Mouse (Mus musculus): Measurements from ENCODE around the gene Spem2. TPM values are rescaled to one million over a fixed set of nuclear protein-coding genes. Genes with fewer than 3 reads are reported as not detected.
"Not testable (repeated sequence)": the region's sequence is repeated elsewhere in the genome, so short reads cannot be mapped to it uniquely, and the experiment has no call there.

Spem2 gene
- total RNA-seq (2021), result not detected

DNA sequence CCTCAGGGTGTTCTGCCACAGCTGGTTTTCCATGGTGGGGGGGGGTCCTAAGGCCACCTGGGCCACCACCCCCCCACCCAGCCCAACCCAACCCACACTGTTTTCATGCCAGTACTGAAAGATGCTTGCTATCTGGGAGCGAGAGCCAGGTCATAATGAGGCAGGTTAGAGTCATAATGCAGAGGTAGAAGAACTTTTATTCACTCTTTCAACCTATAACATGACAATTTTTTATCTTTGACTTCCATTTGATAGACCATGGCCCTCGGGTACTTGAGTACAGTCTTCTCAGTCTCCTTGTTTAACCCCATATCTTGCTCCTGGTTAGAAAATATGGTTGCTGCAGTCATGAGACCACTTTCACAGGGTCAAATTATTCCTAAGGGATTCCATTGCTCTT, at the start of gene Spem2:
Gene Spem2 (minus strand): TSS at position 101 of the 400 bp plus-strand sequence.
- intact Hi-C loops (cut with DNase I), result no loop called here
- DNase-seq, result no peak

DNA sequence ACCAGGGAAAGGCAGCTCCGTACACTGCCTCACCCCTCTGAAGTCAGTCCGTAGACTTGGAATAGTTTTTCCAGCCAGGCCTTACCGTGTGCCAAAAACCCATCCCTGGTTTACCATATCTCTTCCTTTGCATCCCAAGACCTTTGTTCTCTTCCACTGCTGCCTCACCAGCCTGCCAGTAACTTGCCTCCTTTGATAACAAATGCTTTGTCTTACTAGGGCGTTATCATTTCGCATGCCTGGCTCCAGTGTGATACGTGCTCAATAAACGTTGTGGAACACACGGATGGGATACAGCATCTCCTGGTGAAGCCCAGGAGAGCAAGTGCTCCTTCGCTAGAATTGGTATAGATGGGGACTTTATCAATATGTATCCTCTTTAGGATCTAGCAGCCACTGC, 49.1 kb upstream of the Spem2 start:
- intact Hi-C loops (cut with DNase I), result loop anchor here (5.0 kb wide), 1 partner anchor 45 kb away; the partner anchor contains the start of gene Spem1
- no peak for DNase-seq

DNA sequence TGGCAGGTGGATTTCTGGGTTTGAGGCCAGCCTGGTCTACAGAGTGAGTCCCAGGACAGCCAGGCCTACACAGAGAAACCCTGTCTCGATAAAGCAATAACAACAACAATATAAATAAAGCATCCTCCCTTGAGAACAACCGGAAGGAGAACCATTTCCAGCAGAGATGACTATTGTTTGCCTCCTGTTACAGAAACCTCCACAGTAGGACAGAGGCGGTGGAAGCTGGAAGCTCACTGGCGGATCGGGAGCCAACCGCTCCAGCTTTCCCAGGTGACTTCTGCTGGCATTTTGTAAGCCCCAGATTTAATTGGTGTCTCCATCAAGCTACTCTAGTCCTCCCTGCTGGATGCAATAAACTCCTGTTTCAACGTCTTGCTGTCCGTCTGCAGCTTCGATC, 47.3 kb upstream of the Spem2 start:
- no peak for DNase-seq
- intact Hi-C loops (cut with DNase I), result loop anchor here (5.0 kb wide), 1 partner anchor 43 kb away; the partner anchor contains the start of gene Spem1

DNA sequence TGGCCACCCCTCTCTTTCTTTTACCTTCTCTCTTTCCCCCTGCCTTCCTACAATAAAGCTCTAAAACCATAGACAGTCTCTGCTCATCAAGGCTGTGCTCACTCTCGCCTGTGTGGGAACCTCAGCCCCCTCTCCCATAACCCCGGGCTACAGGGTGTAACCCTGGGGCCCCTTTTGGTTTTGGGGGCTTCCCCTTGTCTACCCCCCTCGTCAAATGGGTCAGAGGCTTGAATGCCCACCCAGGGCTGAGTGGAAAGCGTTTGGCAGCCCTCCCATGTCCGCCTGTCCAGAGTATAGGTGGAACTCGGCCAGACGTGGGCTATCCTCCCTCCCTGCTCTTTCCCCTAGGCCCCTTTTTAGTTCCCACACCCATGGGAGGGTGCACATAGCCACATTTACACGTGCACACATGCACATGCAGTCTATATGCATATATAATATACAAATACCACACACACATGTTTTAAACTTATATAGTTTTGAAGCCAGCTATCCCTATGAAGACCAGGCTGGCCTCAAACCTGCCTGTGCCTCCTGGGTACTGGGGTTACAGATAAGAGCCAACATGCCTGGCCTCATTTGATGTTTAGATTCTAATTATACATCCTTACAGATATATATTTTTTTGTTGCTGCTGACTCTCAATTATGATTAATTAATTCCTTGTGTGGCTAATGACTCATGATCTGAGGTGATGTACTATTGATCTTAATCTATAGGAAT, 46.0 kb upstream of the Spem2 start:
- intact Hi-C loops (cut with DNase I), result no loop called here
- DNase-seq, result no peak

DNA sequence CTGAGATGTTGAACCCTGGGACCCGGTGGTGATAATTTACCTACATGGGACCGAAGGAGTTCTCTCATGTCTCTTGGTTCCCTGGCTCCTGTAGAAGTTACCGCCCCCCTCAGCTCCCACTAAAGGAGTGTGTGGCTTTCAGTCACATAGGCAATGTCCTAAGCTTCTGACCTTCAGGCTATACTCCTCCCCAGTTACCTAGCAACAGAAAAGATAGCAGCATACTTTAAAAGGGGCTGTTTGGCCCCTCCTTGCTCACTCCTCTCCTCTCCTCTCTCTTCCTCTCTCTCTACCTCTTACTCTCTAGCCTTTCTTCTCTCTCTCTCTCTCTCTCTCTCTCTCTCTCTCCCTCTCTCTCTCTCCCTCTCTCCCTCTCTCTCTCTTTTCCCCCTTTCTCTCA, 45.5 kb upstream of the Spem2 start:
- DNase-seq; intact Hi-C loops (cut with DNase I): not testable (repeated sequence)

DNA sequence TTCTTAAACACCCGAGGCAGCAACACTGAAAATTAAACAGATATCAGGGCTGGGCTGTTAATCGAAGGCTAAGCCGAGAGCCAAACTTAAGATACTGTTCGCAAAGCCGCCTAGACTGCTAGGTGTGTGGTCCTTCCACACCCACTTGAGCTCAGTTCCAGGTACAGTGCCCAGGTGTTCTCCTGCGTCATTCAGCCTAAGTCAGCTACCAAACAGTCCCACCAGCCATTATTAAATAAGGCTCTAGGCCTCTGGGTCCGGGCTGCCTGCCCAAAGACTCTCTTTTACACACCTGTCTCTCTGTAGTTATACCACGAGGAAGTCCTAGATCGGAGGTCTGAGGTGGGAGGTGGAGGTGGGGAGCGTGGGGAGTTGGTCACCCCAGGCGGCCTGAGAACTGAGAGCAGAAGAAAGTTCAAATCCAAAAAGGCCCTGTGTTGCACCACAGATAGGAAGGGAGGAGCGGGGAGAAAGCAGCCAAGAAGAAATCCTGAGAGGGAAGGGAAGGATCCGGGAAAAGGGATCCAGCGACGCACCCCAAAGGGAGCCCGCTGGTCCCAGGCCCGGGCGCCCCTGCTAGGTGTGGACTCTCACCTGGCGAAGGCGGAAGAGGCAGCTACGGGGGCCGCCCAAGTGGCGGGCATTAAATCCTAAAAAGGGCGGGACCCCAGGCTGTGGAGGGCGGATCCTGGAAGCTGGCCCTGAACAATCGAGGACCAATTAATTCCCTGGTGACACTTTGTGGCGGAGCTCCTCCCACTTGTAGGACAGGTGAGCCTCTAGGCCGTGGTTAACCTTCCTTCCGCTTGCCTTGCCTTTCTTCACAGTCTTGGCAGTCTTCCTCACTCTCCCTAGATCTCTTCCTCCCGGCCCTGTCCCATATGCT, 40.1 kb upstream of the Spem2 start, which contains the start of gene Tnk1:
Gene Tnk1 (minus strand): TSS at position 618 of the 886 bp plus-strand sequence.
- no peak for DNase-seq
- intact Hi-C loops (cut with DNase I), result no loop called here

DNA sequence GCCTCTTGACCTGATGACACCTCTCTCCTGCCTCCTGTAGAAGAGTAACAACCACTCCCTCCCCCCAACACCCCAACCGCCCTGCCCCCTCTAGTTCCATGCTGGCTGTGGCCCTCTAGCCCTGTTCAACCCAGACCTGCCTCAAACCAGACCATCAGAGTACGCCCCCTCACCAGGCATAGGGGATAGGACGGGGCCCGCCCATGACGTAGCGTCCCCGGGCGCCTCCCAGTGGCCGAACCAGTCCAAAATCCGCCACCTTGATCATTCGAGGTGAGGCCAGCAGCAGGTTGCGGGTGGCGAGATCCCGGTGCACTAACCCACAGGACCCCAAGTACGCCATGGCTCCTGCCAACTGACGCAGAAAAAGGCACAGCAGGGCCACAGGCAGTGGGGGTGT, 37.1 kb upstream of the Spem2 start:
- intact Hi-C loops (cut with DNase I), result no loop called here
- DNase-seq, result peak in 1 of 2 experiments; percentile 55

DNA sequence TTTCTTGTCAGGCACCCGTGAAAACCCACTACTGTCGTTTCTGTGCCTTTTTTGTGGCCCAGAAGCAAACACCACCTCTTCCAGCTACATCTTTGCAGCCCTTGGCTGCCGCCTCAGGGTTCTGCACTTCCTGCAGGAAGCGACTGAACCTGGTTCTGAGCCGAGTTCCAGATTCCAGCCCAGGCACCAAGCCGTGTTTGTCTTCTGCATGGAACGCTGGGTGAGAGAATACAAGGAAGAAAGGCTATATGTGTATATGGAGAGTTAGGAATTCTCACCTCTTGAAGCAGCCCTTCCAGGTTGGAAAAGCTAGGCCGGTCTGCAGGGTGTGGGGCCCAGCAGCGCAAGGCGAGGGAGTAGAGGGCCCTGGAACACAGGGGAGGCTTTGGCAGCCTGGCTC, 36.4 kb upstream of the Spem2 start:
- no peak for DNase-seq
- intact Hi-C loops (cut with DNase I), result no loop called here

DNA sequence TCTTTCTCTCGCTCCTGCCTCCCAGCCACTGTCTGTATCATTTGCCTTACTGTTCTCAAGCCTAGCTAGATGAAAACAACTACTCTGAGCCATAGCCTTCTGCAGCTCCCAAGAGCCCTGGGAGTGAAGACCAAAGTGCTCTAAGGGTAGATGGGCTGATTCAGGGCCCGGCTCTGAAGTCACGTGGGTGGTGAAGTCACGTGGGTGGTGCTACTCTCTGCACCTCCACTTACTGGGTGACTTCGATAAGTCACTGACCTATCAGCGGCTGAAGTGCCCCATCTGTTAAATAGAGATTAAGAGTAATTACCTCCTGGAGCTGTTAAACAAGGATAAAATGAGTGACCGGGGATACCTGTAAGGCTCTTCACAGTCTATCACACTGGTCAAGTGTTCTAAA, 35.7 kb upstream of the Spem2 start:
- DNase-seq, result no peak
- intact Hi-C loops (cut with DNase I), result no loop called here

DNA sequence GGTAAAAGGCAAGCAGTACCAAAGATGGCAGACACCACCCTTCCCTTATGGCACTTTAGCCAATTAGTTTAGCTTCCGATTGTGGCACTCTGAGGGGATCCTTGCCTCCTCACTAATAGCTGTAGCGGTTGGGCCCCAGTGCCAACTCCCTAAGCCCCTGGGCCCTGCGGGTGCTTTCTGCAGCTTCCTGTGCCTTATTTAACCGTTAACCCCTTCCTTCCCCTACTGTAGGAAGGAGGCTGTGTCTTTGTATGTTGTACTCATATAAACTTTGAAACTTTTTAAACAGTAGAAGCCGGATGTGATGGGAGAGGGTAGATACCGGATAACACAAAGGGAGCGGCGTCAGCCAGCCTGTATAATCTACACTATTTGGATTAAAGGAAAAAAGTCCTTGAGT, 32.5 kb upstream of the Spem2 start:
- no peak for DNase-seq
- intact Hi-C loops (cut with DNase I), result no loop called here

DNA sequence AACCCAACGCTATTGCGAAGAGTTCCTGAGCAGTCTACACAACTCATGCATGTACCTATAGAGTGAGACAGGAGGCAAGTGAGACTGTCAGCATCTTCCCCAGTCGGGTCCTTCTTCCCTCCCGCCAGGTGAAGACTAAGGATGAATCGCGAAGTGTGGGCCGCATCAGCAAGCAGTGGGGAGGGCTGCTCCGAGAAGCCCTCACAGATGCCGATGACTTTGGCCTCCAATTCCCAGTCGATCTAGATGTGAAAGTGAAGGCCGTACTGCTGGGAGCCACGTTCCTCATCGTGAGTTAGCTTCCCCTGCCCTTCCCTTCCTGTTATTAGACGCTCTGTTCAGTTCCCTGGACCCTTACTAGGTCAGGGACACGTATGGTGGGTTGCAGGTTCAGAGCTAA, 31.6 kb upstream of the Spem2 start:
- no peak for DNase-seq
- intact Hi-C loops (cut with DNase I), result no loop called here

DNA sequence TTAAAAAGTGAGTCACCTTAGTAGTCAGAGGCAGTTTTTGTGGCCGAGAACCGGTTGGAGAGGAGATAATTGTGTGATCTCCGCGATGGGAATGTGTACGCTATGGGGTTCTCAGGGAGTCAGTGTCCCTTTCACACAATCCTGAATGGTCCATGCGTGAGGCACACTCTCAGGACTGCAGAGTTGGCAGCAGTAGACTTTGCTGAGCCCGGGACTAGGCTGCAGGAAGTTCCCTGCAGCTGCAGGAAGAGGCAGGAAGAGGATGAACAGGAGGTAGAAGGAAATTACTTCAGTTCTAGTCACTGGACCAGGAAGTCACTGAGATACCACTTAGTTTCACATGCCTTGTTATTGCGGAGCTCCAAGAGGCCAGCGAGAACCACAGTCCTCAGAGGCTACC, 30.9 kb upstream of the Spem2 start:
- intact Hi-C loops (cut with DNase I), result no loop called here
- DNase-seq, result no peak

DNA sequence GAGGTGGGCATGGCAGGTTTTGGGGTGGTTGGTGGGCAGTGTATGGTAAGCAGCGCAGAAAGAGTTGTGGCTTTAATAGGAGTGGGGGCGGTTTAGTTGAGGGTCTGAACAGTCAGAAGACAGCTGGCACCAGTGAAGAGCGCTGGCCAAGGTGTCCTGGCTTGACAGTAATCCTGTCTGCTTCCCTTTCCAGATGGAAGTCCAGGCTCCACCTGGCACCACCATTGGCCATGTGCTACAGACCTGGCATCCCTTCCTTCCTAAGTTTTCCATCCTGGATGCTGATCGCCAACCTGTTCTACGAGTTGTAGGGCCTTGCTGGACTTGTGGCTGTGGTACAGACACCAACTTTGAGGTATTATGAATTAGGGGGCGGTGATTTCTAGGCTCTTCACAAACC, 29.8 kb upstream of the Spem2 start:
- no peak for DNase-seq
- intact Hi-C loops (cut with DNase I), result no loop called here

DNA sequence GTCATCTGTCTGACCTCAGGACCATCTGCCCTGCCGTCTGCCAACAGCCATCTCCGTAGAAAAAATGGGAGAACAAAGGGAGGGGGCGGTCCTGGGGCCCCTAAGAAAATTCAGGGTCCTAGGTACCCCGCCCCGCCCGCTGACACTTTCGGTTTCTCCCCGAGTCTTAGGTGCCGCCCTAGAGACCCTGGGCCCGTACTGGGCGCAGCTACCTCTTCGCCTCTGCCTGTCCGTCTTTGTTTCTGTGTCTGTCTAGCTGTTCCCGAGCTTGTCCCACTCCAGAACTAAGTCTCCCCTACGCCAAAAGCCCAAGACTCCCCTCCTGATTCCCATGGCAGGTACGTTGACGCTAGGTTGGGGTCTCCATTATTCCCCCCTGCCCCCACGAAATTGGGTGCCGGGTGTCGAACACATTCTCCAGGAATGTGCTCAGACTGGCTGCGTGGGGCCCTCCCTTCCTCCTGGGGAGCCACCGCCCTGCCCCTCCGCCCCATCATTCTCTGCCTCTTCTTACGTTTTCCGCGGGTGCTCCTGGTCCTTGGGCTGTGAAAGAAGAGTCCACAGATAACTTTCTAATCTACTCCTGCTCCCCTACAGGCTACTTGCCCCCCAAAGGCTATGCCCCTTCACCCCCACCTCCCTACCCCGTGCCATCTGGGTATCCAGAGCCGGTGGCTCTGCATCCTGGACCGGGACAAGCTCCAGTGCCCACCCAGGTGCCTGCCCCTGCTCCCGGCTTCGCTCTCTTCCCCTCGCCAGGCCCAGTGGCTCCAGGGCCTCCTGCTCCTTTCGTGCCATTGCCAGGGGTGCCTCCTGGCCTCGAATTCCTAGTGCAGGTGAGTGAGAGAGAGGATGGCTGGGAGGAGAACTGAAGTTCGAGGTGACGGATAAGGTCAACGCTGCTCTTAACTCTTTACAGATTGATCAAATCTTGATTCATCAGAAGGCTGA, 28.7 kb upstream of the Spem2 start:
- DNase-seq, result peak; percentile 42 to 62
- intact Hi-C loops (cut with DNase I), result loop anchor here (2.0 kb wide), 2 partner anchors 30 to 88 kb away; partner anchors contain the start of gene Polr2a

DNA sequence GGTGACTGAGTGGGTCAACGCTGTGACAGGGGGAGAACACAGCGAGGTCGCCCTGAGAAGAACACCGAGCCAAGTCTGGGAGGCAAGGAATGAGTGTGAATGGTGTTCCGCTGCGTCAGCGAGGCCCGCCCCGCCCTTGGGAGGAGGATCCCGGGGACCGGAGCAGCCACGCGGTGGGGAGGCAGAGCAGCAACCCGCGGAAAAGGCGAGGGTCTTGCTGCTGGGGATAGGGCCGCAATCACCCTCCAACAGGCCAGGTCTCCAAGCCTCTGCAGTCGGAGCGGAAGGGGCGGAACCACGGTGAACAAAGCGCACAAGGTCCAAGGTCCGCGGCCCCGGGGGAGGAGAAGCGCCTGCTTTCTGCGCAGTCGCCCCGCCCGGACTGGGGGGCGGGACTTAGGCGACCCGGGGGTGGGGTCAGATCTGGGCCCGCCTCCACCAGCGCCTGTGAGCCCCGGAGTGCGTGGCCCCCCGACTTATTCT, 28.0 kb upstream of the Spem2 start, which contains the start of gene Plscr3:
Gene Plscr3 (plus strand): TSS at position 179 of the 483 bp plus-strand sequence.
- intact Hi-C loops (cut with DNase I), result loop anchor here (2.0 kb wide), 2 partner anchors 31 to 87 kb away; partner anchors contain the start of gene Polr2a
- peak; percentile 94 to 95 for DNase-seq

DNA sequence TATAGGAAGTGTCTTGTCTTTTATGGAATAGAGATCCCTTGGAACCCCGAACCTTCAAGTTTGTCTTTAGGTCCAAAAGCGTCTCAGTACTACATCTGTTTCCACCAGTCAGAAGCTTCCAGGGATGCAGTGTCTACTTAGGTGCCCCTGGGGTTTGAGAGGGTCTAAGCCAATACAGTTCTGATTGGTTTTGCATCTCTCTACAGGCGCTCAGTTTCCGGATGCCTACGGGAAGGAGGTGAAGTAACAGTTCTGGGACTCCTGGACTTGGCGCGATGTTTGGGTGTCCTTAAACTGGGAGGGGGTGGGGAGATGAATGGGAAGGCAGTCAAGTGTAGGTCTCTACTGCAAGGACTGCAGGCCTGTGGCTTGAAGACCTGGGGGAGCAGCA, 20.4 kb upstream of the Spem2 start:
- no peak for DNase-seq
- intact Hi-C loops (cut with DNase I), result loop anchor here (2.0 kb wide), 1 partner anchor 38 kb away; no protein-coding TSS in a partner anchor

DNA sequence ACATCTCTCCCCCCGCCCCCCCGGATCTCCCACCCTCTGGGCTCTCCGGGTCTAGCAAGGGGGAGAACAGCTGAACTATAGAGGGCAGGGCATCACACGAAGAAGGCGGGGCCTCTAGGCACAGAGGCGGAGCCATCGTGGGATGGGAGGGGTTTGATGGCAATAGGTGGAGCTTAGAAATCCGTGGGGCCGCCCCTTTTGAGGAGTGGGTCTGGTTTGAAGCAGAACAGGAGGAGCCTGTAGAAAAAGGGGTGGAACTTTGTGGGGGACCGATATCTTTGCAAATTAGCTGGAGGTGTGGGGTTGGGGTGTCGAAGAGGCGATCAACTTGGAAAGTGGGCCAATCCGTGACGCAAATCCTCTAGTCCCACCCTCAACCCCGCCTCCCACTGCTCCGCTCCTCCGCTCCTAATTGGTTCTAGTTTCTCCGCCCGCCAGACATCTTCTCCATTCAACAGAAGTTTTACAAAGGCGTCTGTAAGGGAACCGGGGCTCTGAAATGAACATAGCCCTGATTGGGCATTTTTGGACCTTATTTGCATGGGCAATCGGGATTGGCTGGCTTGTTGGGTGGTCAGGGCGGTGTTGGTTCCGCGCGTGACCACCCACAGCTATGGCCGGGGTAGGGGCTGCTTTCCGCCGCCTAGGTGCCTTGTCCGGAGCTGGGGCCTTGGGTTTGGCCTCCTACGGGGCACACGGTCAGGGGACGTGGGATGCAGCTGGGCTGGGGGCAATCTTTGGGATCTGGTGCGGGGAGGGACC, 19.9 kb upstream of the Spem2 start, which contains the start of gene Tmem256:
Gene Tmem256 (plus strand): TSS at position 563 of the 762 bp plus-strand sequence.
- intact Hi-C loops (cut with DNase I), result loop anchor here (2.0 kb wide), 1 partner anchor 39 kb away; no protein-coding TSS in a partner anchor
- peak; percentile 92 to 95 for DNase-seq

DNA sequence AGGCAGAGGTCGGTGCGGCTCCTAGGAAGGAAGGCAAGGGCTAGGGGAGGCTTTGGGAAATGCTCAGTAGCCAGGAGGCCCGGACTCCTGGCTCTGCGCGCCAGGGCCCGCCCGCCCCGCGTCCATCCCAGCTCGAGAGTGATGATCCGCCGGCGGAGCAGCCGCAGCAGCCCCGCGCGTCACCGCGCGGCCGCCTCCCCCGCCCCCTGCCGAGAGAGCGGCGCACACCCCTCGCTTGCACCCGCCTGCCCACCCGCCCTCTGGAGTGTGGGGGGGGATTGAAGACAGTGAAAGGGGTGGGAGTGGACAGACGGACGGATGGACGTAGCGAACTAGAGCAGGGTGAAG, 19.3 kb upstream of the Spem2 start, which contains the start of gene Nlgn2:
Gene Nlgn2 (minus strand): TSS at position 181 of the 348 bp plus-strand sequence.
- DNase-seq, result no peak
- intact Hi-C loops (cut with DNase I), result no loop called here

All from heart, postnatal 36 days (tissue).